Mouse (Mus musculus): ENCODE measurements around the gene Slc44a1. TPM values are rescaled to one million over a fixed set of nuclear protein-coding genes. Genes with fewer than 3 reads are reported as not detected.

Gene Slc44a1
- polyA plus RNA-seq, 1 experiment, result 18.1 TPM

GRCm38 (mm10) chr4:53475230-53475952 is 35.2 kb downstream of the Slc44a1 start:
- Histone ChIP-seq H3K27ac (ENCODE audit: control insufficient read depth, insufficient read depth, low read length) (no peak overlapping the region), H3K4me1 (replicated peaks; ENCODE audit: control insufficient read depth, insufficient read depth, low read length) (peaks cover 4% of the 10 kb centered on the region), H3K27me3 (ENCODE audit: control insufficient read depth, insufficient read depth, low read length) (no peaks in the 10 kb centered on the region), H3K4me3 (ENCODE audit: control insufficient read depth, insufficient read depth, low read length) (no peak overlapping the region), H3K36me3 (ENCODE audit: control insufficient read depth, insufficient read depth, low read length) (no peaks in the 10 kb centered on the region)
- 95% methylated on average over 20 of the region's 20 CpGs for WGBS
- no peak for DNase-seq
- TF ChIP-seq POLR2A (IDR thresholded peaks at IDR 0.05; ENCODE audit: control insufficient read depth, extremely low read depth, insufficient read depth, low read length, poor library complexity), result no peak
- no peak for TF ChIP-seq CTCF (IDR thresholded peaks at IDR 0.05; ENCODE audit: borderline replicate concordance, control insufficient read depth, extremely low read depth, insufficient read depth, low read length, poor library complexity)

- TF ChIP-seq POLR2A (IDR thresholded peaks at IDR 0.05; ENCODE audit: control insufficient read depth, extremely low read depth, insufficient read depth, low read length, poor library complexity), result no peak
- TF ChIP-seq CTCF (IDR thresholded peaks at IDR 0.05; ENCODE audit: borderline replicate concordance, control insufficient read depth, extremely low read depth, insufficient read depth, low read length, poor library complexity), result no peak
- H3K4me3 ChIP-seq (ENCODE audit: control insufficient read depth, insufficient read depth, low read length), result no peak overlapping the region
- H3K27ac ChIP-seq (ENCODE audit: control insufficient read depth, insufficient read depth, low read length), result no peak overlapping the region
- no peaks in the 10 kb centered on the region for H3K36me3 ChIP-seq (ENCODE audit: control insufficient read depth, insufficient read depth, low read length)
- 63% methylated on average over 4 of the region's 4 CpGs for WGBS
- DNase-seq, result no peak
- H3K27me3 ChIP-seq (ENCODE audit: control insufficient read depth, insufficient read depth, low read length), result no peaks in the 10 kb centered on the region
- H3K4me1 ChIP-seq (replicated peaks; ENCODE audit: control insufficient read depth, insufficient read depth, low read length), result no peaks in the 10 kb centered on the region
Observed at GRCm38 (mm10) chr4:53478644-53479043, 38.4 kb downstream of the Slc44a1 start.

DNA sequence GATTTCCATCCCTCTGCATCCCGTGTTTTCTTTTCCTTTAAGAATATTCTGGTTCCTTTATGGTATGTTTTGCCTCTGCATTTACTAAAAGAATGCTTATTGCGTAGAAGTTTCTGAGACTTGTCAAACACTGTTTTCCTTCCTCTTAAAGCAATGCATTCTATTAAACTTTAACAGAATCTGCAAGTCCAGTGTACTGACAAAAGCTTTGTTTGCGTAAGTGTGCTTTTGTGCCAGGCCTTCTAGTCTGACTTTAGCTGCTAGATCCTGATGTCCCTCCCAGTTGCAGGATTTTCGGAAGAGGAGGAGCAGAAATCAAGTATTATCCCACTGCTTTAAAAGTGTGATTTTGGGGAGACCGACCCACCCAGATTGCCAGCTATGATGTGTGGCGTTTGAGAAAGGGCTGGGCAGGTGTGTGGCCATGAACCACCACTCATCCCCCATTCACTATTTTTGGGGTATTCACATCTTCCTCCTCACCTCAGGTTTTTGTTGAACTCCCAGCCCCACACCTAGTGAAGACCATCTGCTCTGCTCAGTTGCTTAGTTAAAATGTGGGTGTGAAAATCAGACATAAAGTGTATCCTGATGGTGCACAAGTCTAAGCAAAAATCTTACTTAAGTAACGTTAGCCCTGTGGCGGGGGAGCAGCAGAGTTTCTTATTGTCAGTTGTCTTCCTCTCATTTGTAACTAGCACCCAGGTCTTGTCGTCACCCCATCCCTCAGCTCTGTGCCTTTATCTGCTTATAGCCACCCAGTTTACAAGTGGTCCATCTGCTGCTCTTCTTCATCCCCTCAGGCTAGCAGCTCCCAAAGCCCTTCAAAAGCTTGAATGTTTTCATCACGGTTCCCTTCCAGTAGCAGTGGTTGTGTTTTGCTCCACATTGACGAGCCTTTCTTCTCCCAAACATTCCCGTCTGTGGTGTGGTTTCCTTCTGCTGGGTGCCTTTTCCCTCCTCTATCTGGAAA is 47.3 kb downstream of the Slc44a1 start:
- H3K4me1 ChIP-seq (replicated peaks; ENCODE audit: control insufficient read depth, insufficient read depth, low read length), result no peaks in the 10 kb centered on the region
- DNase-seq, result no peak
- H3K36me3 ChIP-seq (ENCODE audit: control insufficient read depth, insufficient read depth, low read length), result no peaks in the 10 kb centered on the region
- H3K27me3 ChIP-seq (ENCODE audit: control insufficient read depth, insufficient read depth, low read length), result no peaks in the 10 kb centered on the region
- no peak overlapping the region for H3K27ac ChIP-seq (ENCODE audit: control insufficient read depth, insufficient read depth, low read length)
- no peak overlapping the region for H3K4me3 ChIP-seq (ENCODE audit: control insufficient read depth, insufficient read depth, low read length)
- 94% methylated on average over 12 of the region's 12 CpGs for WGBS
- TF ChIP-seq POLR2A (IDR thresholded peaks at IDR 0.05; ENCODE audit: control insufficient read depth, extremely low read depth, insufficient read depth, low read length, poor library complexity), result no peak
- TF ChIP-seq CTCF (IDR thresholded peaks at IDR 0.05; ENCODE audit: borderline replicate concordance, control insufficient read depth, extremely low read depth, insufficient read depth, low read length, poor library complexity), result no peak

- H3K4me1 ChIP-seq (replicated peaks; ENCODE audit: control insufficient read depth, insufficient read depth, low read length), result no peaks in the 10 kb centered on the region
- H3K4me3 ChIP-seq (ENCODE audit: control insufficient read depth, insufficient read depth, low read length), result no peak overlapping the region
- WGBS, result 94% methylated on average over 5 of the region's 5 CpGs
- no peak for DNase-seq
- no peaks in the 10 kb centered on the region for H3K36me3 ChIP-seq (ENCODE audit: control insufficient read depth, insufficient read depth, low read length)
- no peaks in the 10 kb centered on the region for H3K27me3 ChIP-seq (ENCODE audit: control insufficient read depth, insufficient read depth, low read length)
- no peak overlapping the region for H3K27ac ChIP-seq (ENCODE audit: control insufficient read depth, insufficient read depth, low read length)
- TF ChIP-seq POLR2A (IDR thresholded peaks at IDR 0.05; ENCODE audit: control insufficient read depth, extremely low read depth, insufficient read depth, low read length, poor library complexity) (no peak), CTCF (IDR thresholded peaks at IDR 0.05; ENCODE audit: borderline replicate concordance, control insufficient read depth, extremely low read depth, insufficient read depth, low read length, poor library complexity) (no peak)
Observed at GRCm38 (mm10) chr4:53488803-53489202, 48.6 kb downstream of the Slc44a1 start.

DNA sequence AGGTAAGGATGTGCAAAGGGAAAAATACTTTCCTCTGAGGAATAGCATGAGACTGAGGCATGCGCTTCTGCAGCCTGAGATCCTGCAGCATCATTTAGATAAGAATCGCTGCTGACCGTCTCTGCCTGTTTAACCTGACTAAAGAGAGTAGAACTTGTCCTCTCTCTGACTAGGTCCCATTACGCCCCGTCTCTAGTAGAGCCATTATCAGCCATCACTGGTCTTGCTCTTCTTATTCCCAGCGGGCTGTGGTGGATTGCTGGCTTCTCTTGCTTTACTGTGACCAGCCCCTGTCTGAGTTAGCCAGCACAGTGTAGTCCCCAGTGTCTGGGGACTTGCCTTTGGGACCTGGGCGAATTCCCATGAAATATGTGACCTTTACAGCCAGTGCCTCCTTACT is 50.2 kb downstream of the Slc44a1 start:
- Histone ChIP-seq H3K4me3 (ENCODE audit: control insufficient read depth, insufficient read depth, low read length) (no peak overlapping the region), H3K27me3 (ENCODE audit: control insufficient read depth, insufficient read depth, low read length) (no peaks in the 10 kb centered on the region), H3K27ac (ENCODE audit: control insufficient read depth, insufficient read depth, low read length) (no peak overlapping the region), H3K36me3 (ENCODE audit: control insufficient read depth, insufficient read depth, low read length) (no peaks in the 10 kb centered on the region), H3K4me1 (replicated peaks; ENCODE audit: control insufficient read depth, insufficient read depth, low read length) (no peaks in the 10 kb centered on the region)
- 96% methylated on average over 7 of the region's 7 CpGs for WGBS
- TF ChIP-seq CTCF (IDR thresholded peaks at IDR 0.05; ENCODE audit: borderline replicate concordance, control insufficient read depth, extremely low read depth, insufficient read depth, low read length, poor library complexity), result no peak
- TF ChIP-seq POLR2A (IDR thresholded peaks at IDR 0.05; ENCODE audit: control insufficient read depth, extremely low read depth, insufficient read depth, low read length, poor library complexity), result no peak
- no peak for DNase-seq

GRCm38 (mm10) chr4:53491269-53491668 is 51.1 kb downstream of the Slc44a1 start:
- H3K4me1 ChIP-seq (replicated peaks; ENCODE audit: control insufficient read depth, insufficient read depth, low read length), result no peaks in the 10 kb centered on the region
- no peak for TF ChIP-seq CTCF (IDR thresholded peaks at IDR 0.05; ENCODE audit: borderline replicate concordance, control insufficient read depth, extremely low read depth, insufficient read depth, low read length, poor library complexity)
- TF ChIP-seq POLR2A (IDR thresholded peaks at IDR 0.05; ENCODE audit: control insufficient read depth, extremely low read depth, insufficient read depth, low read length, poor library complexity), result no peak
- H3K27ac ChIP-seq (ENCODE audit: control insufficient read depth, insufficient read depth, low read length), result no peak overlapping the region
- H3K36me3 ChIP-seq (ENCODE audit: control insufficient read depth, insufficient read depth, low read length), result no peaks in the 10 kb centered on the region
- H3K4me3 ChIP-seq (ENCODE audit: control insufficient read depth, insufficient read depth, low read length), result no peak overlapping the region
- 14% methylated on average over 4 of the region's 4 CpGs for WGBS
- no peaks in the 10 kb centered on the region for H3K27me3 ChIP-seq (ENCODE audit: control insufficient read depth, insufficient read depth, low read length)
- peak; percentile 25 for DNase-seq

All from thymus, adult 2 months (tissue).